Mouse (Mus musculus): Measurements from ENCODE around the gene Ugt1a9.

DNA sequence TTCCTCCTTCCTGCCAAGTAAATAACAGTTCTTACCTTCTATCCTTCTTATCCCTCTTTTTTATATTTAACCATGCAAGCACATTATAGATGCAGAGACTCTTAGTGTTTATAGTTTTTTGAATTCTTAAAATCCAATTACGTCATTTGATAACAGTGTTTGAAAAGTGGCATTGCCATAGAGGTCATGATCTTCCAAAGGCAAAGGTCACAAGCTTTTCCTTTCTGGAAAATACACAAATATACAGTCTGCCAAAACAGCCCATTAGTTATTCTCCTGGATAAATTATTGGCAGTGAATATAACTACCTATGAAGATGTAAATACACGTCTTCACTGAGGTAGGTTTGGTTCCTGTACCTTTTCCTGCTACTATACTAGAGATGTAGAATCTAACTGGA lies 3.9 kb downstream of the Ugt1a9 start:
- TF ChIP-seq CTCF (IDR thresholded peaks at IDR 0.05; ENCODE audit: low read depth, low read length) (no peak), GATA1 (IDR thresholded peaks at IDR 0.05; ENCODE audit: borderline replicate concordance, low read length) (no peak), POLR2AphosphoS5 (IDR thresholded peaks at IDR 0.05; ENCODE audit: insufficient replicate concordance, low read depth, low read length) (no peak), GATA2 (IDR thresholded peaks at IDR 0.05; ENCODE audit: borderline replicate concordance, low read depth, low read length) (no peak)
